Mouse (Mus musculus) hindbrain, embryonic 11.5 days (tissue): Measurements from ENCODE around the gene Psg20. TPM values are rescaled to one million over a fixed set of nuclear protein-coding genes. Genes with fewer than 3 reads are reported as not detected.
"Not testable (repeated sequence)": the region's sequence is repeated elsewhere in the genome, so short reads cannot be mapped to it uniquely, and the experiment has no call there.

Experiments used
- ATAC-seq: fragments of 200-750 bp; cut with Nextera tagmentation; 2 replicates; pipeline ENCODE4 v1.8.0; 2017; ENCODE audit warnings: mild to moderate bottlenecking, moderate TSS enrichment, moderate library complexity; ENCODE audit not compliant: low FRiP score
- DNase-seq: peaks from one replicate; pipeline ENCODE4 v3.0.0-alpha.2; 2015; ENCODE audit warnings: low spot score
- H3K27ac ChIP-seq: fragments of 300-500 bp; sonication (generic); 2 replicates; pipeline ENCODE4 v1.5.1; 2014; ENCODE audit warnings: mild to moderate bottlenecking, low read depth, low read length
- H3K27me3 ChIP-seq: fragments of 300-500 bp; sonication (generic); 2 replicates; pipeline ENCODE4 v1.6.1; 2014; ENCODE audit warnings: mild to moderate bottlenecking, low read length, moderate library complexity, mixed read lengths; ENCODE audit not compliant: control insufficient read depth, insufficient read depth
- H3K36me3 ChIP-seq: fragments of 300-500 bp; sonication (generic); 2 replicates; pipeline ENCODE4 v1.6.1; 2014; ENCODE audit warnings: mild to moderate bottlenecking, low read length, moderate library complexity, mixed read lengths; ENCODE audit not compliant: control insufficient read depth, insufficient read depth
- H3K4me1 ChIP-seq: fragments of 300-500 bp; sonication (generic); replicated peaks from 2 replicates; pipeline ENCODE4 v1.6.1; 2014; ENCODE audit warnings: low read length, mixed read lengths; ENCODE audit not compliant: control insufficient read depth, insufficient read depth
- H3K4me2 ChIP-seq: fragments of 300-500 bp; sonication (generic); replicated peaks from 2 replicates; pipeline ENCODE4 v1.6.1; 2014; ENCODE audit warnings: mild to moderate bottlenecking, low read depth, low read length
- H3K4me3 ChIP-seq: fragments of 300-500 bp; sonication (generic); 2 replicates; pipeline ENCODE4 v1.5.1; 2014; ENCODE audit warnings: low read depth, low read length
- H3K9ac ChIP-seq: fragments of 300-500 bp; sonication (generic); 2 replicates; pipeline ENCODE4 v1.6.1; 2014; ENCODE audit warnings: low read depth, low read length
- H3K9me3 ChIP-seq: fragments of 300-500 bp; sonication (generic); 2 replicates; pipeline ENCODE4 v1.6.1; 2016; ENCODE audit warnings: low read length; ENCODE audit not compliant: control insufficient read depth
- WGBS: fragments of 180-500 bp; shearing (Covaris S2); extraction: QIAGEN DNeasy Blood & Tissue Kit; methylation state at CpG from one replicate; pipeline ENCODE4 v1.1.7; 2014; 5-methylcytosine and 5-hydroxymethylcytosine counted together
- polyA plus RNA-seq: library from polyadenylated mRNA; unstranded; fragments of >200 nt; fragmentation: Nextera tagmentation; extraction: Ambion mirVana; gene quantifications from 2 replicates; pipeline ENCODE4 v1.2.1, GENCODE M21; 2014

Gene Psg20
- not detected in 2 replicates for polyA plus RNA-seq

DNA sequence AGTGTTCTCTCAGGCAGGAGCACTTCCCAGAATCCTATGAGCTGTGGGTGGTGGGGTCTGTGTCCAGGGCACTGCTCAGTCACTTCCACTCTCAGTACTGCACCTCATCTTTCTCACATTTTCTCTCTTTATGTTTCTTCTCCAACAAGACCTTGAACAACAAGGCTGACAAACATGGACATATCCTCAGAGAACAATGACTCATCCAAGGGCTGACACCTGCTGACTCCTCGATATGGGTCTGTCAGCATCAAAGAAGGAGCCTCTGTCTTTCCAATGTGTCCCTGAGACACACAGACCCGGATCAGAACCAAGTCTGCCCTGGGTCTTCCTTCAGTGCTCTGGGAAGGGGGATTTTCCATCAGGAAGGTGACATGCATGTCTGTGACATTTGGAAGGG is at the start of gene Psg20:
Gene Psg20 (minus strand): TSS at position 101 of the 400 bp plus-strand sequence.
- Histone ChIP-seq H3K4me3 (no peak within 1 kb of the TSS), H3K9me3 (no peaks in the 10 kb centered on the region), H3K4me2 (no peak within 1 kb of the TSS), H3K36me3 (no peaks in the 10 kb centered on the region), H3K4me1 (no peaks in the 10 kb centered on the region), H3K27ac (no peak within 1 kb of the TSS), H3K27me3 (no peaks in the 10 kb centered on the region), H3K9ac (no peak within 1 kb of the TSS)
- 70% methylated on average over 2 of the region's 2 CpGs for WGBS
- DNase-seq (no peak), ATAC-seq (no peak)

DNA sequence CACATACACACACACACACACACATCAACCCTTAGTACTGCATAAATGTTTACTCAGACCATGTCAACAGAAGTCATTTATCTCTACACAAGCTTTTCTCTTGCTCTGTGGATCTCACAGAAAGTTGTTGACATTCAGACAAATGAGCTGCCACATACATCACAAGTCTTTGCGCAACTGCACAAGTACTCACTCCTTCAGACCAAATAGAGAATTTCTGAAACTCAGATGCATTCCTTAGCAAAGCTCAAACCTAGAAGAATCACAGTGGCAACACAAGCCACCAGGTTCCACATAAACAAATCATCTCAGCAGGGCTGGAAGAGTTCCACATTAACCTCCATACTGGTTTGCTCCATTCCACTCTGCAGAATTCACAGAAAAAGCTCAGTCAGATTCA is 48.5 kb upstream of the Psg20 start:
- H3K4me1 ChIP-seq: no peaks in the 10 kb centered on the region
- no peak overlapping the region for H3K4me3 ChIP-seq
- H3K27me3 ChIP-seq: no peaks in the 10 kb centered on the region
- ATAC-seq (no peak), DNase-seq (no peak)
- H3K4me2 ChIP-seq: no peak overlapping the region
- no peaks in the 10 kb centered on the region for H3K36me3 ChIP-seq
- H3K9ac ChIP-seq: no peak overlapping the region
- H3K9me3 ChIP-seq: no peaks in the 10 kb centered on the region
- H3K27ac ChIP-seq: no peak overlapping the region
- WGBS: 84% methylated on average over 1 of the region's 1 CpGs

DNA sequence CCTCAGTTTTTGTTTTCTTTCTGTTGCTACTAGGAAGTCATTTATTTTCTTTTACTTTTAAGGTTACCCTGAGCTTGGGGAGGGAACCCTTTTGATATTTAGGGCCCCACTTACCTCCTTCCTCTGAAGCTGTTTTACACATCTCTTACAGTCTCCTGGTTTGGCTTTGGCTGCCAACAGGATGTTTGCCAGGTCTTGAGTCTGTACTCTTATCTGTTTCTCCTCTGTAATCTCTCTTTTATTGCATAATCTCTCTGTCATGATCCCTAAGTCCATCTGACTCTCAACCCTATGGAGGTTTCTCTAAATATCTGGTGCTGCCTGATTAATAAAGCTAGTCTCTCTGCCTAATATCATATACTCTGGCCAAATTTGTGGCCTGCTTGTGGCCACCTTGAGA is 47.1 kb upstream of the Psg20 start:
- Histone ChIP-seq H3K4me3 (no peak overlapping the region), H3K36me3 (no peaks in the 10 kb centered on the region), H3K4me2 (no peak overlapping the region), H3K27me3 (no peaks in the 10 kb centered on the region), H3K9me3 (no peaks in the 10 kb centered on the region), H3K27ac (no peak overlapping the region), H3K4me1 (no peaks in the 10 kb centered on the region), H3K9ac (no peak overlapping the region)
- no peak for ATAC-seq
- no peak for DNase-seq

DNA sequence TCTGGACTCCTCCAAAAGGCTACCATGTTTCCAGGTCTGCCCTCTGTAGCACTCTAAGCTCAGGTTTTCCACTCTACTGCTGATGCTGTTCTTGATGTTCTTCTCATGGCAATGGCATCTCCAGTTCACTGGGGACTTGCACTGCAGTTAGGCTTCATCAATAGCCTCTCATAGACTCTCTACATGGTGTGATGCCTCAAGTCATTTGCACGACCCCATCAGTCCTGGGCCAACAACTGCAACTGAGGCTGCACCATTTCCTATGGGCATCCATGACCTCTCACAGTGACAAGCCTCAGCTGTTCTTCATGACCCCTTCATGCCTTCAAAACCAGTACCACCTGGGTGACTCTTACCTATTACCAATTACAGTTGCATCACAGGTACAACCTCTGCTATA is 42.4 kb upstream of the Psg20 start:
- no peaks in the 10 kb centered on the region for H3K27me3 ChIP-seq
- DNase-seq (no peak), ATAC-seq (no peak)
- H3K9me3 ChIP-seq: no peaks in the 10 kb centered on the region
- no peak overlapping the region for H3K9ac ChIP-seq
- H3K4me1 ChIP-seq: no peaks in the 10 kb centered on the region
- no peak overlapping the region for H3K27ac ChIP-seq
- WGBS: 64% methylated on average over 1 of the region's 1 CpGs
- no peaks in the 10 kb centered on the region for H3K36me3 ChIP-seq
- H3K4me3 ChIP-seq: no peak overlapping the region
- no peak overlapping the region for H3K4me2 ChIP-seq

DNA sequence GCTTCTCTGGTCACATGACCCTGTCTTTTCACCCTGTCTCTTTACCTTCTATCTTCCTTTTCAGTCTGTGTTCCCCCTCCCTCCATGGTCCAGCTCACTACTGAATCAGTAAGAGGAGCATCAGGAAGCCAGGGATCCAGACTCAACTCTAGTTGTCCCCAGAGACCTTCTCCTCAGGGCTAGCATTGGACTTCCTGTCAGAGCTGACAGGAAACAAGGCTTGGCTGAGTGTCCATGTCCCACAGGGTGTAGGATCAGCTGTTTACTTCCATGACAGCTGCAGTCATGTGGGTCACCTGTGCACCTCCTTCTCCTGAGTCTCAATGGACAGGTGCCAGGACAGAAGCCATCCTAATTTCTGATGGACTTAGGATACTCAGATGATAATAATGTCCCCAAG is 39.9 kb upstream of the Psg20 start:
- not testable (repeated sequence) for H3K27me3 ChIP-seq, H3K9me3 ChIP-seq, H3K4me1 ChIP-seq, H3K27ac ChIP-seq, DNase-seq, H3K36me3 ChIP-seq, H3K4me3 ChIP-seq, H3K9ac ChIP-seq, ATAC-seq, H3K4me2 ChIP-seq

DNA sequence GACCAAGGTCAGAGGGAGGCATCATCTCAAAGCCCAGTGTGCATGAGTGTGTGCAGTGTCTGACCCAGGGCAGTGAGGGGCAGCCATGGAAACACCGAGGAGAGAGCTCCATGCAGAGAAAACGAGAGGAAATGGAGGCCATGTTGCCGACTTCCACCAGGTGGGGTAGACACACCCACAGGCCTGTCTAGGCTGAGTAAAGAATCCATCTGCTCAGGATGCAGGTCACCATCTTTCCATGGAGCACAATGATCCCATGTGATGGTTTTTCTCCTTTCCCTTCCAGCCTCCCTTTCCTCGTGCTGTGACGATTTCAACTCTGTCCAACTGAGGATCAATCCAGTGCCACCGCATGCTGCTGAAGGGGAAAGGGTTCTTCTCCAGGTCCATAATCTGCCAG is 38.0 kb upstream of the Psg20 start:
- no peak overlapping the region for H3K4me3 ChIP-seq
- 76% methylated on average over 6 of the region's 6 CpGs for WGBS
- no peak overlapping the region for H3K4me2 ChIP-seq
- no peaks in the 10 kb centered on the region for H3K27me3 ChIP-seq
- DNase-seq: no peak
- no peaks in the 10 kb centered on the region for H3K4me1 ChIP-seq
- no peaks in the 10 kb centered on the region for H3K36me3 ChIP-seq
- no peak overlapping the region for H3K27ac ChIP-seq
- ATAC-seq: no peak
- no peak overlapping the region for H3K9ac ChIP-seq
- no peaks in the 10 kb centered on the region for H3K9me3 ChIP-seq

DNA sequence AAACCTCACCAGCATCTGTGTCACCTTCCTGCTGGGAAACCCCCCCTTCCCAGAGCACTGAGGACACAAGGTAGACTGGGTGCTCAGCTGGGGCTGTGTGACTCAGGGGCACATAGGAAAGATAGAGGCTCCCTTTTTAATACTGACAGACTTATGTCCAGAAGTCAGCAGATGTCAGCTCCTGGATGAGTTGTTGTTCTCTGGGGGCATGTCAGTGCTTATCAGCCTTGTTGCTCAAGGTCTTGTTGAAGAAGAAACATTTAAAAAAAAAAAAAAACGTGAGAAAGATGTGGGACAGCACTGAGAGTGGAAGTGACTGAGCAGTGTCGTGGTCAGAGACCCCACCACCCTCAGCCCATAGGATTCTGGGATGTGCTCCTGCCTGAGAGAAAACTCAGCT is 31.8 kb upstream of the Psg20 start, which contains the start of gene Psg22:
Gene Psg22 (plus strand): TSS at position 301 of the 400 bp plus-strand sequence.
- H3K9ac ChIP-seq: no peak within 1 kb of the TSS
- ATAC-seq (no peak), DNase-seq (no peak)
- WGBS: 35% methylated on average over 2 of the region's 2 CpGs
- no peak within 1 kb of the TSS for H3K27ac ChIP-seq
- no peaks in the 10 kb centered on the region for H3K4me1 ChIP-seq
- no peak within 1 kb of the TSS for H3K4me3 ChIP-seq
- H3K27me3 ChIP-seq: no peaks in the 10 kb centered on the region
- no peaks in the 10 kb centered on the region for H3K36me3 ChIP-seq
- no peak within 1 kb of the TSS for H3K4me2 ChIP-seq
- H3K9me3 ChIP-seq: no peaks in the 10 kb centered on the region

DNA sequence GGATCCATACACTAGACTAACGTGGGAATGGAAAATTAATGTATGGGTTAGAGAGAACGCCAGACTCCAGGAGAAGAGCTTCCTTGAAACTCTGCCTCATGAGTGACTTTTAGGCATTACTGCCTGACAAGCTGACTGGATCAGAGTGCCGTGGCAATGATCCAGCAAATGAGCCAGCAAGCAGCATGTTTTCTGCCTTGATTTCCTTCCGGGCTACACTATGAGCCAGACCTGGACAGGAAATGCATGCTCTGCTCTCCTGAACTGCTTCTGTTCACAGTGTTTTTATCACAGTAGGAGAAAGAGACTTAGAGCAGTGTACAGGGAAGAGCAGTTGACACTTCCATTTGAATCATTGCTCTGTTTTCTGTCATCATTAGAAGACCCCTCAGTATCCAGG is 29.6 kb upstream of the Psg20 start:
- no peaks in the 10 kb centered on the region for H3K36me3 ChIP-seq
- no peaks in the 10 kb centered on the region for H3K9me3 ChIP-seq
- H3K4me1 ChIP-seq: no peaks in the 10 kb centered on the region
- no peak overlapping the region for H3K27ac ChIP-seq
- DNase-seq (no peak), ATAC-seq (no peak)
- H3K27me3 ChIP-seq: no peaks in the 10 kb centered on the region
- H3K4me3 ChIP-seq: no peak overlapping the region
- H3K9ac ChIP-seq: no peak overlapping the region
- WGBS: 89% methylated on average over 4 of the region's 4 CpGs
- H3K4me2 ChIP-seq: no peak overlapping the region

DNA sequence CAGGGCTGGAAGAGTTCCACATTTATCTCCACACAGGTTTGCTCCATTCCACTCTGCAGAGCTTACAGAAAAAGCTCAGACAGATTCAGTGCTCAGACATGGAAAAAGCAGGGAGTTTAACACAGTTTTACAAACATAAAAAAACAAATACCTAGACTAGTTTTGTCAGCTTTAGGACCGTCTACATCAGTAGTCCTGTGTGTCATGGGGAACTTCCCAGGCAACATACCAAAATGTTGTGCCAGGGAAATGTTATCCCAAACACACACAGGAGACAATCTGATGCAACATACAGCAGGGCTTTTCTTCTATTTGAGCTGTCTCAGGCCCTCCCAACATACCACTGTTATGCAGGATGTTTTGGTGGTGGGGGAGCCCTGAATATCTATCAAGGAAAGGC is 24.9 kb upstream of the Psg20 start:
- H3K9me3 ChIP-seq: no peaks in the 10 kb centered on the region
- no peaks in the 10 kb centered on the region for H3K36me3 ChIP-seq
- DNase-seq (no peak), ATAC-seq (no peak)
- 79% methylated on average over 1 of the region's 1 CpGs for WGBS
- H3K9ac ChIP-seq: no peak overlapping the region
- H3K4me3 ChIP-seq: no peak overlapping the region
- no peaks in the 10 kb centered on the region for H3K27me3 ChIP-seq
- H3K27ac ChIP-seq: no peak overlapping the region
- H3K4me2 ChIP-seq: no peak overlapping the region
- H3K4me1 ChIP-seq: no peaks in the 10 kb centered on the region
